ENCODE assay signal across 30 mouse cellular contexts in genomic region chr2:127461351-127461750, GRCm38 (mm10). TPM values are rescaled to one million over a fixed set of nuclear protein-coding genes. Genes with fewer than 3 reads are reported as not detected.
"Had no signal": no experiment of that assay in that cellular context is flagged by ENCODE, and none has a peak within 500 bp of the region (broad histone marks: within the 10 kb centered on the region; RNA-seq: fewer than 3 reads in every experiment).

No protein-coding gene starts in this region.

- H3K36me3 ChIP-seq: heart, embryonic 13.5 days; heart, embryonic 15.5 days; hindbrain, embryonic 13.5 days; hindbrain, embryonic 15.5 days; kidney, embryonic 15.5 days; limb, embryonic 10.5 days; limb, embryonic 12.5 days; liver, embryonic 13.5 days had no signal

- H3K9ac ChIP-seq: heart, embryonic 13.5 days; heart, embryonic 15.5 days; hindbrain, embryonic 13.5 days; hindbrain, embryonic 15.5 days; kidney, embryonic 15.5 days; limb, embryonic 12.5 days; liver, embryonic 13.5 days had no signal

- H3K27ac ChIP-seq: heart, adult 2 months; heart, embryonic 13.5 days; heart, embryonic 15.5 days; hindbrain, embryonic 13.5 days; hindbrain, embryonic 15.5 days; hindbrain, postnatal 0 days; kidney, embryonic 15.5 days; kidney, postnatal 0 days; layer of hippocampus, adult 2 months; left cerebral cortex, adult 2 months; limb, embryonic 10.5 days; limb, embryonic 12.5 days; liver, embryonic 13.5 days had no signal

- H3K4me2 ChIP-seq: heart, embryonic 11.5 days; heart, embryonic 13.5 days; heart, embryonic 15.5 days; hindbrain, embryonic 13.5 days; hindbrain, embryonic 15.5 days; kidney, embryonic 15.5 days; limb, embryonic 12.5 days; liver, embryonic 11.5 days; liver, embryonic 13.5 days had no signal

- DNase-seq: gastrocnemius, postnatal 14 days; gastrocnemius, postnatal 36 days; heart, adult 11 months; heart, adult 2 months; heart, postnatal 14 days; heart, postnatal 36 days; kidney, adult 11 months; kidney, adult 2 months; kidney, adult 9 months; kidney, postnatal 14 days; kidney, postnatal 4 days; liver; liver, embryonic 13.5 days had no signal

- H3K4me1 ChIP-seq: hindbrain, embryonic 15.5 days; kidney, embryonic 15.5 days; limb, embryonic 10.5 days; limb, embryonic 12.5 days; liver, embryonic 13.5 days had no signal

- ATAC-seq: hindbrain, postnatal 0 days; intestine, embryonic 16.5 days had no signal

- H3K4me3 ChIP-seq: heart, adult 2 months; heart, embryonic 13.5 days; heart, embryonic 15.5 days; hindbrain, embryonic 13.5 days; hindbrain, embryonic 15.5 days; kidney, embryonic 15.5 days; layer of hippocampus, adult 2 months; left cerebral cortex, adult 2 months; limb, embryonic 10.5 days; limb, embryonic 12.5 days; liver, embryonic 13.5 days had no signal

- H3K9me3 ChIP-seq: heart, embryonic 13.5 days; heart, embryonic 15.5 days; hindbrain, embryonic 13.5 days; hindbrain, embryonic 15.5 days; kidney, embryonic 15.5 days; limb, embryonic 10.5 days; limb, embryonic 12.5 days; liver, embryonic 13.5 days had no signal

RNA-seq across cellular contexts. Expression of gene Gpat2, which starts 36.4 kb away (rescaled TPM):
- total RNA-seq: gastrocnemius, adult 8-10 months; gastrocnemius, postnatal 14 days; gastrocnemius, postnatal 36 days; heart, adult 2 months; heart, postnatal 36 days; hematopoietic stem cell, adult 5-6 weeks; layer of hippocampus, postnatal 10 days had no signal
